Mouse (Mus musculus) embryo, embryonic 11.5 days (tissue): ENCODE measurements at regions not wholly inside any gene's neighbourhood (a gene's known extent, or its start where the extent isn't known, plus 50 kb on each side); places are given as distances from the start of the nearest gene placed in this dataset.

Experiments used
- DNase-seq: peaks from one replicate; pipeline ENCODE4 v3.0.0-alpha.2; 2012; ENCODE audit warnings: low read depth, low spot score

GRCm38 (mm10) chr11:45058658-45059057 lies 441.5 kb downstream of the Ebf1 start:
- no peak for DNase-seq

- DNase-seq = no peak
Observed at GRCm38 (mm10) chr11:45066592-45066991, 449.5 kb downstream of the Ebf1 start.

GRCm38 (mm10) chr11:45070280-45070679 lies 453.2 kb downstream of the Ebf1 start:
- no peak for DNase-seq

- no peak for DNase-seq
Observed at GRCm38 (mm10) chr11:45071195-45071594, 454.1 kb downstream of the Ebf1 start.

GRCm38 (mm10) chr11:45084506-45085037 lies 467.5 kb downstream of the Ebf1 start:
- DNase-seq = no peak

GRCm38 (mm10) chr11:45085145-45085544 lies 468.0 kb downstream of the Ebf1 start:
- no peak for DNase-seq

- no peak for DNase-seq
Observed at GRCm38 (mm10) chr11:45087186-45087915, 470.2 kb downstream of the Ebf1 start.

- no peak for DNase-seq
Observed at GRCm38 (mm10) chr11:45088286-45088685, 471.2 kb downstream of the Ebf1 start.

GRCm38 (mm10) chr11:45089561-45089960 lies 472.4 kb downstream of the Ebf1 start:
- DNase-seq = no peak

GRCm38 (mm10) chr11:45103498-45104336 lies 486.6 kb downstream of the Ebf1 start:
- DNase-seq = no peak

GRCm38 (mm10) chr11:45116702-45117101 lies 499.6 kb downstream of the Ebf1 start:
- DNase-seq = no peak

GRCm38 (mm10) chr11:45123276-45123675 lies 506.2 kb downstream of the Ebf1 start:
- DNase-seq = no peak

- no peak for DNase-seq
Observed at GRCm38 (mm10) chr11:45136781-45137180, 519.7 kb downstream of the Ebf1 start.

GRCm38 (mm10) chr11:45138351-45138975 lies 521.3 kb downstream of the Ebf1 start:
- DNase-seq = no peak

- DNase-seq = no peak
Observed at GRCm38 (mm10) chr11:45140490-45140889, 523.4 kb downstream of the Ebf1 start.

- DNase-seq = no peak
Observed at GRCm38 (mm10) chr11:45154070-45154469, 537.0 kb downstream of the Ebf1 start.

GRCm38 (mm10) chr11:45154497-45154896 lies 537.4 kb downstream of the Ebf1 start:
- DNase-seq = no peak

GRCm38 (mm10) chr11:45155782-45156181 lies 538.7 kb downstream of the Ebf1 start:
- no peak for DNase-seq

- no peak for DNase-seq
Observed at GRCm38 (mm10) chr11:45158282-45158681, 541.2 kb downstream of the Ebf1 start.

- no peak for DNase-seq
Observed at GRCm38 (mm10) chr11:45160871-45161270, 543.8 kb downstream of the Ebf1 start.

- no peak for DNase-seq
Observed at GRCm38 (mm10) chr11:45173546-45173945, 556.4 kb downstream of the Ebf1 start.

- no peak for DNase-seq
Observed at GRCm38 (mm10) chr11:45174071-45174470, 557.0 kb downstream of the Ebf1 start.
